Mouse (Mus musculus) lung, postnatal 10 days (tissue): ENCODE results near the gene Fbn1.
A peak's percentile ranks its signal among the peaks of the same experiment; 100 is the strongest.

Source experiments
- DNase-seq: peaks from one replicate; pipeline ENCODE4 v3.0.0; 2021

Fbn1 gene

DNA sequence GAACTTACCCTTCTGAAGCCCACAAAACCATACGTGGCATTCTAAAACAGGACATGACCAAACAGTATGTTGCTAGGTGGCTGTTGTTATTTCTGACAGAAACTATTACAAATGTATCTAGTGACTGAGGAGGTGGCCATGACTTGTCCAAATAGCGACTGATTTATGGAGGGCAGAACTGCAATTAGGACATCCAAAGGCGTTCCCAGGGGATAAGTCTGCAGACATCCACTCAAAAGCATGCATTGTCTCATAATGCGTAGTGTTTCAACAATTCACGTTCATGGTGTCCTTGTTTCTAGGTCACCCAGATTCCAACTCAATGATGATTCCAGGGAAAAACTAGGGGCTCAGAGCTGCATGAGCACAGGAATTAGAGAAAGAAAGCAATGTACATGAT lies 53.0 kb downstream of the Fbn1 start:
- no peak for DNase-seq

GRCm38 (mm10) chr2:125452369-125453097 lies 55.3 kb downstream of the Fbn1 start:
- DNase-seq, result no peak

DNA sequence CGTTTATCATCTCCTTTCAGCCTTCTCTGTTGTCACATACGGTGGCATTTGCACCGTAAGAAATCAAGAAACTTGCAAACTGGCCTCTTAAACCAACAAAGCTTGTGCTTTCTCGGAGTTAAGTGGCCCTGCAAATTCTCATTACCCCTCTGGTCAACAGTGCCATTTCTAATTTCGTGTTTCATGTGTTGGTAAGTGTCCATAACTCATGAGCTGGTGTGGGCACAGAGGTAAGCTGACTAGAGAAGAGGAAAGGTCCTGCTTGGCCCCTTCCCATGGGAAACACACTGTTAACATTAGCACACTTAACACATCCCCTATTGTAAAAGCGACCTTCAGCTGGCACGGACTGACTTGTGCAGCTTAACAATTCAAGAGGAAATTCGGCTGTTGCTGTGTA lies 58.4 kb downstream of the Fbn1 start:
- no peak for DNase-seq

DNA sequence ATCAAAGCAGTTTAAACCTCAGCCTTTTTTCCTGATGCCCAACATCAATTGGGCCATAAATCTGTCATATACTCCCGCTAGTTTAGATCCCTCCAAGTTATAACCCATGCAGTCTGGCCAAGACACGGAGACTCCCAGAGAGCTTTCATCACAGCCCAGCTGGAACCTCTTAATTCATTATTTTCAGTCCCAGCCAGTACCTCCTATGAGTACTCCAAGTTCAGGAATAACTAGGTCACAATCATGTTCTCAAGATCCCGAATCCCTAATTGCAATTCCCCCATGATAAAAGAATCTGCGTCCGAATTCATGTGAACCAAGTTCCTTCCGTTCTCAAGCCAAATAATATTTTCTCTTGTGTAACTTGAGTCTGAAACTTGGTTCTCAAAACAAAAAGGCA lies 58.9 kb downstream of the Fbn1 start:
- peak; percentile 36 for DNase-seq

DNA sequence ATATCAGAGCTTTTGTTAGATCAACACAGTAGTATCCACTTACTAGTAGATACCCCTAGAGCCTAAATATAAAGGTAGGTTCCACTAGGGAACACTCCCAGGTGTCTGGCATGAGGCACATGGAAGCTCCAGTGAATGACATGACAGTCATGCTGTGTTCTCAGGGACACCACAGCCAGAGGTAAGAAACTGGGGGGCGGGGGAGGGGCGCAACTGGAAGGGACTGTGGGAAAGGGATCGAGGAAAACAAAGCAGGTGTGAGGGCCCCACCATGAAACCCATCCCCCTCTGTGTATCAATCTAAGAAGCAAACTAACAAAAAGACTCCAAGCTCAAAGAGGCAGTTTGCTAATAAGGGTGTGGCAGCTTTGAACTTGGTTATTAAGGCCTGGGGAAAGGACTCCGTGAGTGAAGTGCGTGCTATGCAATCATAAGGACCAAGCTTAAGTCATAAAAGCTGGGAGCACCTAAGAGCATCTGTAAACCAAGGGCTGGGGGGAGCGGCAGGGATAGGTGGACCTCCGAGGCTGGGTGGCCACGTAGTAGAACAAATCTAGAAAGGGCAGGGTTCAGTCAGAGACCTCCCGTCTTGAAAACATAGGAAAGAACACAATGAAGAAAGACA lies 60.4 kb downstream of the Fbn1 start:
- DNase-seq, result no peak

GRCm38 (mm10) chr2:125438381-125438780 lies 69.4 kb downstream of the Fbn1 start:
- DNase-seq, result no peak

DNA sequence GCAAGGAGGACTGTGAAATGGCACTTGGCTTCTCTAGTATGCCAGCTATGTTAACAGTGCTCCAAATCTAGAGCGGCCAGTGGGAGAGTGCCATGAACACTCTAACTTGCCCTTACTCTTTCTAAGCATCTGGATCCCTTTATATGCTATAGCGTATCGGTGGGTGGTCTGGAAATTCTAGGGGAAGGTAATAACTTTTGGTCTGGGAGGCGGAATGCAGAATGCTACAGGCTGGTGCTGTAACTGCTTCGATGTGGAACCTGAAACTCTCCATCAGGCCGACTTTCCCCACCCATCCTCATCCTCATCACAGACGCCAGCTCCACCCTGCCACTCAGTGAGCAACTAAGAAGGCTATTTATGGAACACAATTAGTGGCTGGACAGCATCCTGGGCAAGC lies 71.6 kb downstream of the Fbn1 start:
- DNase-seq, result no peak

- no peak for DNase-seq
These were observed 74.3 kb downstream of the Fbn1 start for GRCm38 (mm10) chr2:125433524-125433923.

GRCm38 (mm10) chr2:125431491-125431890 lies 76.3 kb downstream of the Fbn1 start:
- no peak for DNase-seq

- peak; percentile 35 for DNase-seq
These were observed 78.9 kb downstream of the Fbn1 start for GRCm38 (mm10) chr2:125428811-125429438.

- peak; percentile 14 for DNase-seq
These were observed 87.2 kb downstream of the Fbn1 start for GRCm38 (mm10) chr2:125420604-125421003.

- DNase-seq, result no peak
These were observed 88.1 kb downstream of the Fbn1 start for GRCm38 (mm10) chr2:125419681-125420080.

DNA sequence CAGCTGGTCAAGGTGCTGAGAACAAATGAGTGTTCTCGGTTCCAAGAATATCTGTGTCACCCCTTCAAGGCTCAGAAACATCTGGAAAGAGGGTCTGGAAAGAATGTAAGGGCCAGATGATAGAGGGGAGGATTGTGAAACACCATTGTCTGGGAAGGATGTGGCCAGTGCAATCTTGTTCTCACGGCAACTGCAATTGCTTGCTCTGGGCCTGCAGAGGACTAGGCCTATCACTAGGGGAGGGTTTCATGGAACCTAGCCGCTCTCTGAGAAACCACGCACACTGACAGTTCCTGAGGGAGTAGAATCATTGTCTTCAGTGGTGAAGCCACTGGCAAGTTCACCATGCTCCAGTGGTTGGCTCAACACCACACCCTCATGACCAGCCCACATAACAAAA lies 89.2 kb downstream of the Fbn1 start:
- no peak for DNase-seq

GRCm38 (mm10) chr2:125416541-125417245 lies 91.1 kb downstream of the Fbn1 start:
- DNase-seq, result peak; percentile 24

DNA sequence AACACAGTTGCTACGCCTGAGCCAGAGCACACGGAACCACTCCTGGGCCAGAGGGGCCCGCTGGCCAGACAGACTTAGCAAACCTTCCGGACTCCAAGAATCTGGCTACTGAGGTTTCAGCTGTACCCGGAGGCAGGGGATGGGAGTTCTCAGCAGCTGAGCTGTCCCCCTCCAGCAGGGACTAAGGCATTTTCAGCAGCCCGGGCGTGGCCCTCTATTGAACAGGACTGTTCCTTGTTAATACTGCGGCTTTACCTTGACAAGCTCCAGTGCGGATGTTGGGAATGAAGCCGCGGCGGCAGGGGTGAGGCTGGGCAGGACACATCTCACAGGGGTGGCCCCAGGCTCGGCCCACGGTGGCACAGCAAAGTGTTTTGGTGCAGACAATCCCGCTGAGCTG lies 95.4 kb downstream of the Fbn1 start:
- no peak for DNase-seq

- peak; percentile 26 for DNase-seq
These were observed 96.0 kb downstream of the Fbn1 start for GRCm38 (mm10) chr2:125411777-125412176.

GRCm38 (mm10) chr2:125404509-125405105 lies 103.2 kb downstream of the Fbn1 start:
- peak; percentile 68 for DNase-seq

GRCm38 (mm10) chr2:125402276-125402675 lies 105.5 kb downstream of the Fbn1 start:
- no peak for DNase-seq

GRCm38 (mm10) chr2:125400121-125400520 lies 107.7 kb downstream of the Fbn1 start:
- DNase-seq, result no peak

DNA sequence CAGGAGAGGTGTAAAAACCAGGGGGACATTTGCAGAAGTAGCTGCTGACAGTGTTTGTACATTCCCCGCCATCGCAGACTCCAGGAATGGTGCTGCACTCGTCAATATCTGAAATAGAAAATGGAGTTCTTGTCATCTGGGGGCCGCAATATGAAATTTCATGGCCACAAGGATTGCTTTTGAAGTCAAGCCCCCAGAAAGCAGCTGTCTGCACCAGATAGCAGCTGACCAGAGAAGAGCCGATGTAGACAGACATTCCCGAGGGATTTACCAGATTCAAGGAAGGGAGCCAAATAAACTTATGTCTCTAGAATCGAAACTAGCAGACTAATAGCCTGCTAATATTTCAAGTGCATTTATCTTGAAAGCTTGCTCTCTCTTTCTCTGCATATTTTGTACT lies 110.0 kb downstream of the Fbn1 start:
- DNase-seq, result no peak

DNA sequence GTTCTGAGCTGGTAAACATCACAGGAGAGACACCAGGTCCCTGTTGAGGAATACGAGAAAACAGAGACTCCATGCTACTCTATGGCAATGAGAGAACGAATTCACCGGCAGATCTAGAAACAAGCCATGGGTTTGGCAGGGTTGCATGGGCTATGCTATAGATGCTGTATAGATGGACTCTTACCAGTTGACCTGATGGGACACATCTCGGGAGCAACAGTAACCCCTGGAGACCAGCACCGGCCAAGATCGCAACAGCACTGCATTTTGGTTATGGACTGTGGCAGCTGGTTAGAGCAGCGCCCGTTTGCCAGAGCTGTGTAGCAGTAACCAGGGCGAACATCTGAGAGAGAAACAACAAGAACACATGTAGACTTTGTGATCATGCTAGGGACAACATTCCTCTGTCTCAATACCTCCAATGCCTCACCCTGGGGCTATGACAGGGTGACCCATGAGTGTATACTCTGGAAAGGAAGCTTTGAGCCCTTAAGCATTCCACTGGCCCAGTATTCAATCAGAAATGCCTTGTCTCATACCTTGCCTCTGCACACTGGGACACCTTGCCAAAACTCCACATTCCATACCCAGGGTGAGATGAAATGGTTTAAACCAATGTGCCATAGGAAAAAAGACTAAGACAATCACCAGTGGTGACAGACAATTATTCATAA lies 113.2 kb downstream of the Fbn1 start:
- DNase-seq, result no peak

- no peak for DNase-seq
These were observed 116.2 kb downstream of the Fbn1 start for GRCm38 (mm10) chr2:125391582-125391981.

DNA sequence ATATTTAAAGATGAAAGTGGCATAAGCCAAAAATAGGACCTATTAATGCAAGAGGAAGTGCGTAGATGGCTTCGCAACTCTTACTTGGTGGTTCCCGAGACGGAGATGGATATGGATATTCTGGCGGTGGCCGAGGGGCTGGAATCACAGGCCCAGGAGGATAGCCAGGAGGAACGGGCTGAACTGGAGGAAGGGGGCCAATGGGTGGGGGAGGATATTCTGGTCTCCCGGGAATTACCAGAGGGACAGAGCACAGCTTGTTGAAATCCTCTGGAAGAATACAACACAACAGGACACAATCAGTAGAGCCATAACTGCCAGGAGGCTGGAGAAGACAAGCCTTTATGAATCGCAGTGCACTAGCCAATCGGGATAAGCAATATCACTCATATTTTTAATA lies 118.0 kb downstream of the Fbn1 start:
- DNase-seq, result no peak
